Mouse (Mus musculus): ENCODE measurements around the gene Smpdl3a. TPM values are rescaled to one million over a fixed set of nuclear protein-coding genes. Genes with fewer than 3 reads are reported as not detected.

Smpdl3a gene
- total RNA-seq (2015; ENCODE audit: low replicate concordance) (85.5 and 97.2 TPM in 2 replicates), total RNA-seq (2017; ENCODE audit: low replicate concordance) (38.9 and 45.8 TPM in 2 replicates)

DNA sequence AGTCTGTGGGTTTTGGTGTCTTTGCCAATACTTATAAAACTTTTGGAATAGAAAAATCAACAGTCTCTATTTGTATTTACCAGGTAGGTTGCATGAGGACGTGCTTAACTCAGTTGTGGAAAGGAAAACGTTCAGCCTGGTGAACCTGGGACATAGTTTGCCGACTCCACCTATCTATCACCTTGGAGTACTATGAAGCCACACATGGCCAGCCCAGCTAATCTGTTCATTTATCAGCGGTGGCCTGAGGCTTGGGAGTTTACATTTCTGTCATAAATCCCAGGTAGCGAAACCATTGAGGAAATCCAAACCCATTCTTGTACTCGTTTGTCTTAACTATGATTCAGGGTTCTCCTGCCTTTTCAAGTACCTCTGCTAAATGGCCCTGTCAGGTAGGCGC lies at the start of gene Smpdl3a:
Gene Smpdl3a (plus strand): TSS at position 318 of the 400 bp plus-strand sequence.
- ATAC-seq (replicated peaks; ENCODE audit: low FRiP score, poor library complexity, severe bottlenecking): no peak

- ATAC-seq (replicated peaks; ENCODE audit: low FRiP score, poor library complexity, severe bottlenecking): no peak
These were observed 48.7 kb upstream of the Smpdl3a start for GRCm38 (mm10) chr10:57745452-57745851.

DNA sequence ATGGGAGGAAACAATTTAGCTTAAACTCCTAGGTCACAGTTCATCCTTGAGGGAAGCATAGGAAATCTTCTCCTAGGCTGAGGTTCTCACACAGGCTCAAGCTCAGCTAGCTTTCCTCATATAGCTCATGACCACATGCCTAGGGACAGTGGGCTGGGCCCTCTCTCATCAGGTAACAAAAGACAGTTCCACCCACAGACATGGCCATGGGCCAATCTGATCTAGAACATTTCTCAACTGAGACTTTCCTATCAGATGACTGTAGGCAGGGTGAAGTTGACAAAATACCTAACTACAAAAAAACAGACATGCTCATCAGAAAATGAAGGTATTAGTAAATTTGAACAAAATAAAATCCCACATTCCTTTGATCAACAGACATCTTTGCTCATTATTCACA lies 47.0 kb upstream of the Smpdl3a start:
- ATAC-seq (replicated peaks; ENCODE audit: low FRiP score, poor library complexity, severe bottlenecking): no peak

DNA sequence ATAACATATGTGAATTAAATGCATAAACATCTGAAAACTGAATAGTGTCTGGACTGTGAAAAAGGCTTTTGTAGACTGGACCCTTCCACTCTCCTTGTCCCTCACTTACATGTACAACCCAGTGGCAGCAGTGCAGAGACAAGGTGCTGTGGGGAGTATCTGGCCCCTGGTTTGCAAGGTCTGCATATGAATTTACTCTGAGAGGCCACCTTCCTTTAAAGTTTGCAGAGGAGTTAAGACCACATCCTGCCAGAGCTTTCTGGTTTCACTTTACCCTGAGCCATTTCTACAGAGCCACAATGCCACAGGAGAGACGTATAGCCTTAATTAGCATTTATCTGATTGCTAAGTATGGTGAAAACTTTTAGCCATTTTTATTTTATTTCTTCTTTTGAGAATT lies 40.8 kb upstream of the Smpdl3a start:
- ATAC-seq (replicated peaks; ENCODE audit: low FRiP score, poor library complexity, severe bottlenecking): no peak

DNA sequence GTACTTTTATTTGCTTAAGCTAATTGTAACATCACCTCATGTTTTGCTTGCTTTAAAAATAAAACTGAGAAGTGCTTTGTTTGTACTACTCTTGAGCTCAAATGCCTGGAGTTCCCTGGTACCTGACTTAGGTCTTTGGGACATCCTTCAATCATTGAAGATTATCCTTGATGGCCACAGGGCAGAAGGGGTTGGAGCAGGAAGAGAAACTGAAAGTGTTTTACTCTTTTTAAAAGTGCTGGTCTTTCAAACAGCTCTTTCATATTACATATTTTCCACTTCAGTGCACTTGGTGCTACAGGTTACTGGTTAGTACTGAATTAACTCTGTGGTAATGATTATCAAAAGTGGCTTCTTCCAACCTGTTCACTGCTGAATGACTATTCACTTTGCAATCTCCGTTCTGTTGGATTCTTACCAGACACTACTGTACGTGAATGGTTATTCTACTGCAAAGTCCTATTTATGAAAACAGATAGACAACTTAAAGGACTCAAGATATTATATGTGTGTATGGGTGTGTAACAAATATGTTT lies 38.9 kb upstream of the Smpdl3a start:
- ATAC-seq (replicated peaks; ENCODE audit: low FRiP score, poor library complexity, severe bottlenecking): no peak

GRCm38 (mm10) chr10:57758999-57759398 lies 35.1 kb upstream of the Smpdl3a start:
- ATAC-seq (replicated peaks; ENCODE audit: low FRiP score, poor library complexity, severe bottlenecking): no peak

GRCm38 (mm10) chr10:57760694-57761093 lies 33.4 kb upstream of the Smpdl3a start:
- no peak for ATAC-seq (replicated peaks; ENCODE audit: low FRiP score, poor library complexity, severe bottlenecking)

GRCm38 (mm10) chr10:57763044-57763443 lies 31.1 kb upstream of the Smpdl3a start:
- no peak for ATAC-seq (replicated peaks; ENCODE audit: low FRiP score, poor library complexity, severe bottlenecking)

GRCm38 (mm10) chr10:57783289-57784130 lies 10.6 kb upstream of the Smpdl3a start:
- no peak for ATAC-seq (replicated peaks; ENCODE audit: low FRiP score, poor library complexity, severe bottlenecking)

DNA sequence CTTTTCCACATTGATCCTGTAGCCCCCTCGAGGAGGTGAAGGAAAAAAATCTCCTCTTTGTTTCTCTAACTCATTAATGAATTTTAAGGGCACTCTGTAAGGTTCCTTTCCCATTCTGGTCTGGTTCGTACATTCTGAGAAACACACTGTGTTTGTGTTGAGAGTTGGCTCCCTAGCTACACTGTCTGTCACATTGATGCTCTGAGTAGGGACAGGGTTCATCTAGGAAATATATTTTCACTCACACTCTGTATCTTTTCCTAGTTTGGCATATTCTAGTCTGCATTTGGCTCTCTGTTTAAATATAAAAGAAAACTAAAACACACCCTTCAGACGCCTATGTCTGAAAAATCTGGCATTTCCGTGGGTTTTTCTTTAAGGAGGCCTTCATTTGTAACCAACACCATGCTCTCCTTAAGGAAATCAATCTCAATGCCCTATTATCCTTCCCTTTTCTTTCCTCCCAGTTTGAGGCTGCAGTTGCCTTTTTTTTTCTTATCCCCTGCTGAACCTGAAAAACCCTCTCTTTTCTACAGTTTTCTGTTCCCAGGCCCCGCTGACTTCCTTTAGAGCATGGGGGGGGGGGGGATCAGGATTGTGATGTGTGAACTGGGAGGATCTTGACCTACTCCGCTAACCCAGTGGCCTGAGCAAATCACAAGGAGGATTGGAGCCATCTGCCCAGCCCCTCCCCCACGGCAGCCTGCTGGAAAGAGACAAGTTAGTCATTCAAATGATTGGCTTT lies 9.8 kb upstream of the Smpdl3a start:
- no peak for ATAC-seq (replicated peaks; ENCODE audit: low FRiP score, poor library complexity, severe bottlenecking)

DNA sequence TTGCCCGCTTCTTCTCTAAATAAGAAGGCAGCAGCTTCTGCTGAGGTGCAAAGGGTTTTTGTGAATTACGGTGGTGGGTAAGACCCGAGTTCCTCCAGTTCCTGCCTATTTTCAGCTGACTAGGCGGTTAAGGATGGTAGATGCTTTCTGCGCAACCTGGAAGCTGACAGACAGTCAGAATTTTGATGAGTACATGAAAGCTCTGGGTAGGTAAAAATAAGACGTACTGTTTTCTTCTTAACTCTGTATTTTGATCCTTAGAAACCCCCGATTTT lies 9.3 kb upstream of the Smpdl3a start, which contains the start of gene Fabp7:
Gene Fabp7 (plus strand): TSS at position 6 of the 275 bp plus-strand sequence.
- ATAC-seq (replicated peaks; ENCODE audit: low FRiP score, poor library complexity, severe bottlenecking): no peak

- ATAC-seq (replicated peaks; ENCODE audit: low FRiP score, poor library complexity, severe bottlenecking): no peak
These were observed 8.6 kb upstream of the Smpdl3a start for GRCm38 (mm10) chr10:57785552-57785951.

DNA sequence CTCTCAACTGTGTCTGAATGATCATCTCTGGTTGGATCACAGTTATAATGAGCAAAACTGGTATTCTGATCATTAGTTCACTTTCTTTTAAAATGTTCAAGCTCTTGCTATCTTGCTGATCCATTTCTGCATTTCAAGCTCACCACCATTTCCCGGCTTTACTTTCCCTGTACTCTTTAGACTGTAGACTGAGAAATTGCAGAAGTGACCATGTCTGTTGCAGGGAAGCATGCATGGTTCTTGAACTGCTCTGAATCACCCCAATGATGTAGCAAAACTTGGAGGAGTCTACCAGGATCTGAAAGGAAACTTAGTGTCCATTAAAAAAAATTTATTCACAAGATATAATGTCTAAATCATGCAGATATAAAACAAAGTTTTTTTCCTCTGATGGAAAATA lies 1.2 kb upstream of the Smpdl3a start:
- ATAC-seq (replicated peaks; ENCODE audit: low FRiP score, poor library complexity, severe bottlenecking): no peak

DNA sequence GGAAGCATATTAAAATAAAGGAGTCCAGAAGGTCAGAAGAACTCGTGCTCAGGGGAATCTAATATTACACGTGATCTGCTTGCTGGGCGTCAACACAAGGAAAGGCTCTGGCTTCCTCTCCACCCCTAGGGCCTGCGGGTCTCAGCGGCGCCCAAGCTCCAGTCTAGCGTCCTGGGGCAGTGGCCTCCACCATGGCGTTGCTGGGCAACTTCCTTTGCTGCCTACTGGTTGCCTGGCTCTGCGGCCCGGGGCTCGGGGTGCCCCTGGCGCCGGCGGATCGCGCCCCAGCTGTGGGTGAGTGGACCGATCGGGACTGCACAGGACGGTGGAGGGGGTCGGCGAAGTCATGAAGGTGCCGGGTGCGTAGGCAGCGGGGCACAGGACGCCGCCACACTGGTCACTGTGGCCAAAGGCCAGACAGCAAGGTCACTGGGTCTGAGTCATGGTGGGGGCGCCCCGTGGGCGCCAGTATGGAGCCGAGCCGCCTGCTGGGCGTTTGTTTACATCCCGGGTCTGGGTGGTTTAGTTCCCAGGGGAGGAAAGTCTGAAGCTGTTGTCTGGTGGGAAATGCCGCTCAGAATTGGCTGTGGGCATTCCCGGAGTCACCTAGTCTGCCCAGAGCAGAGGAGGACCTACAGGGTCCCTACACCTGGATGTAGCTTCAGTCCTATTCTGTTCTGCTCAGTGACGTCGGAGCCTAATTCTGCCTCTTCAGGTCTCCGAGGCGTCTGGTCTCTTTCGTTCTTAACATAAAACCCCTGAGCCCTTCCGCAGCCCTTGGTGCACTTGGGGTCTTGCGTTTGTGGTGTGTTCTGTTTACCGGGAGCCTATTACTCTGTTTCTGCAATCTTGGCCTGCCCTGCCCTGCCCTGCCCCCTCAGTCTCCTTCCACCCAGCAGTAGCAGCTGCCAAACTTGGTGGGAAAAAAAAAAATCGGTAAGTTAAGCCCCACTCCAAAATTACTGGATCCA lies 641 bp downstream of the Smpdl3a start:
- peak; percentile 77 for ATAC-seq (replicated peaks; ENCODE audit: low FRiP score, poor library complexity, severe bottlenecking)

- ATAC-seq (replicated peaks; ENCODE audit: low FRiP score, poor library complexity, severe bottlenecking): peak; percentile 27
These were observed 1.4 kb downstream of the Smpdl3a start for GRCm38 (mm10) chr10:57795542-57795941.

GRCm38 (mm10) chr10:57796057-57796456 lies 1.9 kb downstream of the Smpdl3a start:
- ATAC-seq (replicated peaks; ENCODE audit: low FRiP score, poor library complexity, severe bottlenecking): peak; percentile 74

GRCm38 (mm10) chr10:57799486-57799885 lies 5.4 kb downstream of the Smpdl3a start:
- no peak for ATAC-seq (replicated peaks; ENCODE audit: low FRiP score, poor library complexity, severe bottlenecking)

- peak; percentile 97 for ATAC-seq (replicated peaks; ENCODE audit: low FRiP score, poor library complexity, severe bottlenecking)
These were observed 13.6 kb downstream of the Smpdl3a start for GRCm38 (mm10) chr10:57807754-57808153.

DNA sequence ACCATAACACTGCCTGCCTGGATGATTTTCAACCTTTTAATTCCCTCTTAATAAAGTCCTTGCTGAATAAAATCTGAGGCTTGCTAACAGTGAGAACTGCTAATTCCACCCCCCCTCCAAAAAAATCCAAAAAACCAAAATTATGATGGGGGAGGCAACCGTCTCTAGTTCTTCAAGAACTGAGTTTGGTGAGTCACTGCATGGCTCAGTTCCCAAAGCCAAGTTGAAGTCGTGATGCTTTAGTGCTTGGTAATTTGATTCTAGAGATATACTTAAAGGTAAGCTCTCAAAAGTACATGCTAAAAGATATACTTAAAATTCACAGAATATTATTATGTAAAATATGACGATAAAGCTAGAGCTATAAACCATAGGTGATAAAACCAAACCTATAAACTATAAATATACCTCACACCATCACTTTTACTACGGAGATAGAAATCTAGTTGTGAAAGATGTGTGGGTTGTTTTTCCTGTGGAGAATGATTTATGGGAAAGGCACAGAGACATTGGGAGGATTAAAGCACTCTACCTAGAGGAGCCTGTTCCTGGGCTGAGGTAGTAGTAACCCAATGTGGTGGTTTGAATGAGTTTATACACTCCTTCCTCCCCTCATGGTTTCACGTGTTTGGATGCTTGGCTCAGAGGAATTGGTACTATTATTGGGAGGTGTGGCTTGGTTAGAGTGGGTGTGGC lies 18.2 kb downstream of the Smpdl3a start:
- ATAC-seq (replicated peaks; ENCODE audit: low FRiP score, poor library complexity, severe bottlenecking): no peak
